Mouse (Mus musculus): ENCODE results near the gene Lama4.
A peak's percentile ranks its signal among the peaks of the same experiment; 100 is the strongest.

Gene Lama4

DNA sequence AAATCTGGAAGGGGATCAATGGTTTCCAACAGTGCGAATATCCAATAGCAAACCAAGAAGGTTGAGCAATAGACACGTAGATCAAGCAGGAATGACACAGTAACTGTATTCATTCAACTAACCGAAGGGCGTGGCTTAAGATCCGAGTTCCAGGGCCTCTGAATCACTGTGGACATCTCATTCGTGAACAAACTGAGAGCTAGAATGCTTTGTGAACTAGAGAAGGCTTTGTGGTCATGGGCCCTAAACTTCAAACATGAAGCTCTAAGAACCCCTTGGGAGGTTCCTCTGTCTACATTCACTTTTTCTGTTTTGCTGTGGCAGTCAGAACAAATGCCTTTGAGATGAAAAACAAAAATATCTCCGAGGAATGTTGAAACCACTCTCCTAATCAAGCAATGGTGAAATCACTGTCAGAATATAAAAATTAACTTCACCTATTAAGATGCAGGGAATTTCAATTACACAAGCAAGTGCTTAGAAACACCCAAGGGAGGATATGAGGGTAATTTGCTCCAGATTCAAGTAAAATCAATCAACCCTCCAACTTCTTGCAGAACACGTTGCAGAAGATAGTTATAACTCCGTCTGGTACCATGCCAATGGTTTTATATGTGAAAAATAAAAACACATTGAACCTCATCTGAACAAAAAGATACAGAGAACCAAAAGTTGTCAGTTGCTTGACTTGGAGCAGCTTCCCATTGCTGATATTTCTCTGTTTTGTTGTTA is 29.6 kb downstream of the Lama4 start:
- DNase-seq (ENCODE audit: low spot score), result no peak

- DNase-seq (ENCODE audit: low spot score), result no peak
Observed at GRCm38 (mm10) chr10:38995896-38996295, 30.6 kb downstream of the Lama4 start.

DNA sequence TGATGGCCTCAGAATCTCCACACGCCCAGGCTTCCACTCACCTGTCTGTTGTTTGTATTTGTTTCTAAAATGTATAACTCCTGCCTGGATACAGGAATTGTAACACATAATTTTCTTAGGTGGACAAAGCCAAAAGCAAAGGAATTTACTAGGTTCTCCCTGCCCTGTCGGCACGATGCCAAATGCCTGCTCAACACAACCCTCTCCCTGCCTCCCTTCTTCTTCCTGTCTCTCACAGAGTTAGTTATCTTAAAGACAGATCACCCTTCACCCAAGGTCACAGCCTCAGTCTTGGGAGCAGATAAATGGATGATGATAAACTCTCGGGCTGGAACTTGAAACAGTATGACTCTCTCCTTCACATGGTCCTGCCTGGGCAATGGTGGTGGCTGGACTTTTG is 35.6 kb downstream of the Lama4 start:
- DNase-seq (ENCODE audit: low spot score), result peak; percentile 35

- no peak for DNase-seq (ENCODE audit: low spot score)
Observed at GRCm38 (mm10) chr10:39002521-39002920, 37.2 kb downstream of the Lama4 start.

DNA sequence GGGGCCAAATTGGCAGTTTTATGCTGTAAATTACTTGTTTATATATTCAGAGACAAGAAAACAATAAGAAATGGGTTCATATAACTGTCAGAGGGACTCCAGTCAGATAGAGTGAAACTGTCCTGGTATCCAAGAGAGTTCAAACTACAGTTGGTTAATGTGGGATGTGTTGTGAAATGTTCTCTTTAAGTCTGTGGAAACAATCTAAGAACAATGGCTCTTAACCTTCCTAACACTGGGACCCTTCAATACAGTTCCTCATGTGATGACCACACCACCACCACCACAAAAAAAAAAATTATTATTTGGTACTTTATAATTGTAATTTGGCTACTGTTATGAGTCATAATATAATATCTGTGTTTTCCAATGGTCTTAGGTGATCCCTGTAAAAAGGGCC is 38.2 kb downstream of the Lama4 start:
- DNase-seq (ENCODE audit: low spot score), result no peak

DNA sequence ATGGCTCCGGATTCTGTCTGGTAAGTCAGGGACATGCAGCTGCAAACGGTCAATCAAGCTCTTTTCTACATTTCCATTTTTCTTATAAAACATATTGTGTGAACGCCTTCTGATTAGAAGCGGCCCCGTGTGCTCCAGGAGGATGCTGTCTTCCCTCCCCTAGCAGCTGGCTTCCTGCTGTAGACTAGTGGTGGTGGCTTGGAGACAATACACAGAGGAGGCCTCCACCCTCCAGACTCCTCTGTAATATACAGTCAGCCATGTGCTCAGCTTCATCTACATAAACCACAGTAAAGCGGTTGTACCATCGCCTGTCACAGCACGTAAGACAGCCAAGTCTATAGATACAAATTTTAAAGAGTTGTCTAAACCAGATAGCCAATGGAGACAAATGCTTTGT is 40.2 kb downstream of the Lama4 start:
- no peak for DNase-seq (ENCODE audit: low spot score)

DNA sequence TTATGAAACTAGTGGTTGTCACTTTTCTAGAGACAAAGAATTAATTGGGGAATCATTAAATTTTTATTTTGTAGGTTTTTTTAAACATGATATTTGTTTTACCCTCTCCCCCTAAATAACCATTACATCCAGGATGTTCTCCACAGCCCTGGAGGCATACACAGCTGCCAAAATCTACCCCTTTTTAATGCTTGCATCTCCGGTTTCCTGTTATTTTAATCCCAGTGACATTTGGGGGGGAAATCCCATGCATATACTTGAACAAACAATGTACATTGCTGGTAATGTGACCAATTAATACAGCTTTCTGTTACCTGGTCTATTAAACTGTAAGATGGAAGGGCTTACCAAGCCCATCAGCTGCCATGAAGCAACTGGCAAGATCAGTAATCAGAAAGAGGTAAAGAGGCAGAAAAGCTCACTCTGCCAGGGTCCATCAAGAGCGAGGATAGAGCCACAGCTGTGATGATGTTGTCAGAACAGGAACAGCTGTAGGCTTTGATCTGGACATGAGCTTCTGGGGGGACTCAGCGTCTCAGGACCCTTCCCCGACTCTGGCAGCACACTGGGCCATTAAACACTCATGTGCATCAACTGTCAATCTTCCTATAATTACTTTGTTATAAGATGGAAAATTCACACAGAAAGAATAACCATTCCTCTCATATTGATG is 41.3 kb downstream of the Lama4 start:
- no peak for DNase-seq (ENCODE audit: low spot score)

DNA sequence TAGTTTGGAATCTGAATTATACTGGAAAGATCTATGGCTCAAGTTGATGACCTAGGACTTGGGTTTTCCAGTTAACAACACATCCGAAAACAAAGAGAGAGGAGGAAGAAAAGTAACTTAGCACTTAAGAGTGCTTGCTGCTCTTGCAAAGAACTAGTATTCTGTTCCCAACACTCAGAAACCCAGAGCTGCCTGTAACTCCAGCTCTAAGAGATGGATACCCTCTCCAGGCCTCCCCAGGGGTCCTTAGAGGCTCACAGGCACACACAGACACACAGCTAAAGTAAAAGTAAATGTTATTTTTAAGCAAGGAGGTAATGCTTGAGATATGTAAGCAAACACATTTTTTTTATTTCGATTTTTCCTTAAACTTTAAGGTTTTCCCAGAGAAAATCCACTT is 49.5 kb downstream of the Lama4 start:
- DNase-seq (ENCODE audit: low spot score), result no peak

DNA sequence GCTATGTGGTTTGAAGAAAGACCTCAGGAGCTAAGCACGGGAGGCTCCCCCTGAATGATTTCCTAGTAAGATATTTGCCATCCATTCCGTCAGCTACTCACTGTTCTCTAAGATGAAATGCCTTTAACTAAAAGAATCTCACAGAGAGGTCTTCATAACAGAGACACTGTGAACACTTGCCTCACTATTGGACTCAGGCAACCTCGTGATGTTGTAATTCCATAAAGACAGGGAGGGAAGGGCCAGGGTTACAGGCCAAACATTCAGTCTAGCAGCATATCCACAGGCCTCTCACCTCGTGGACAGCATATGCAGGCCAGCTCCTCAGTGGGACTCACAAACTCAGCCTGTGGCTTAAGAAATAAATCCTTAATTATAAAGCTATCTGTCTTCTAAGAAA is 52.7 kb downstream of the Lama4 start:
- DNase-seq (ENCODE audit: low spot score), result peak; percentile 13

DNA sequence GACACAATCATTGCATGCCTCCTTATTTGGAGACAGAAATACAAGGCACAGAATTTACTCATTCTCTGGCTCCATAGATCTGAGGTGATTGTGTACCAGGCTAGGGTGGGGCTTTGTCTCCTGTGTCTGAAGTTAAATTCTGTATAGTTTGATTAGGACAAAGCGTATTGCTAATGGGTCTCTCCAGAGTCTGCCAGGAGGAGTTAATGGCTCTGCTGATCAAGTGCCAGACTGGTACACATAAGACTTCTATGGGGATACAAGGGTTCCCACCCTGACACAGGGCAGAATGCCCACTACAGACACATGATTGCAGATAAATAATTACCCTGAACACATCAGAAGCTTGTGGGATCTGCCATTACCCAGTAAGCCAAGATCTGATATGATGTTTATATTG is 53.3 kb downstream of the Lama4 start:
- no peak for DNase-seq (ENCODE audit: low spot score)

GRCm38 (mm10) chr10:39023618-39024256 is 58.4 kb downstream of the Lama4 start:
- no peak for DNase-seq (ENCODE audit: low spot score)

GRCm38 (mm10) chr10:39026529-39026928 is 61.2 kb downstream of the Lama4 start:
- DNase-seq (ENCODE audit: low spot score), result no peak

DNA sequence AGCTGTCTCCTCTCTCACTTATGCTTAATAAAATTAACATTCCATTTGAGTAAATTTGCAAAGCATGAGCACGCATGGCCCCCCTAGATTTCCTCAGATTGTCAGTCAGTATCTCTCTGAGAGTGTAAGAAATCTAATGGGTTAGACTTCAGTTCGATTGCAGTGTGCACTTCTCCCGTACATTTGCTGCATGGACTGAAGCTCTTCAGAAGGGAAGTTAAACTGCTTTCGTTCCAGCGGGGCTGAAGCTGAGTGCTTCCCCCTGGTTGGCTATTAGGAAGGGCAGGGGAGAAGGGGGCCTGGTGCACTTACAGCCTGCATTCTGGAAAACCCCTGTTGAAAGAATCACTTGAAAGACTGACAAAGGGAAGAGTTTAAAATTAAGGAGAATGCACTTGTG is 61.7 kb downstream of the Lama4 start:
- DNase-seq (ENCODE audit: low spot score), result no peak

- DNase-seq (ENCODE audit: low spot score), result no peak
Observed at GRCm38 (mm10) chr10:39028403-39028802, 63.1 kb downstream of the Lama4 start.

GRCm38 (mm10) chr10:39029297-39030147 is 64.2 kb downstream of the Lama4 start:
- DNase-seq (ENCODE audit: low spot score), result no peak

DNA sequence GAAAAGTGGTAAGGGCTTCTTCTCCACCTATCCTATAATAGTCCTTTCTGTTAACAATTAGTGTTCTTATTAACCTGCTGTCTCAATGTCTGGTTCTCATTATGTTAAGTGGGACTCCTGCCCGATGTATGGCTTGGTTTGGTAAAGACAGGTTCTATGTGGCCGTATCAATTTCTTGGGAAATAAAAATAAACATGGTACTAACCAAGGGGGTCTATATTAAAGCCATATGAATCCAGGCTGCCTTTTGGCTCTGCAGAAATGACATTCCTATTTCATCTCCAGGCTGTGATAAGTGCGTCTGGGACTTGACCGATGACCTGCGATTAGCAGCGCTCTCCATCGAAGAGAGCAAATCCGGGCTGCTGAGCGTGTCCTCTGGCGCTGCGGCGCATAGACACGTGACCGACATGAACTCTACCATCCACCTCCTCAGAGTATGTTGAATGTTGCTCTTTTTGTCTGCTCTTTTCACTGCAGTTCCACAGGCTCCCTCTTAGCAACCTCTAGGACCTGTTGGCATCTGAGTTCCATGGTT is 64.9 kb downstream of the Lama4 start:
- DNase-seq (ENCODE audit: low spot score), result no peak

- no peak for DNase-seq (ENCODE audit: low spot score)
Observed at GRCm38 (mm10) chr10:39039564-39039963, 74.2 kb downstream of the Lama4 start.

DNA sequence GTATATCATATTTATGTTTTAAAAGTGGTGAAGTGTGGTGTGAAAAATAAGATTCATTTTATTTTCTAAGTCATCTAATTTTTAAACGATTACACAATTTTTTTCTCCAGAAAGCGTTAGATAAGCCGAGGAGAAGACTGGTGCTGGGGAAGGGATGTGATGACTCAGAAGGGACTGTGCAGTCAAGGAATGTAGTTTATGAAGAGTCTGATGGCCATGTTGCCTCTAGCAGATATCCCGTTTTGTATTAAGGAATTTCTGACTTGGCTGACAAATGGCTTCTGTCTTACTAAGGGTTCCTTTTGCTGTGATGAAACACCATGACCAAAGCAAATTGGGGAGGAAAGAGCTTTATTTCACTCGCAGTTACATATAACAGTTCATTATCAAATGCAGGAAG is 74.7 kb downstream of the Lama4 start:
- DNase-seq (ENCODE audit: low spot score), result no peak

DNA sequence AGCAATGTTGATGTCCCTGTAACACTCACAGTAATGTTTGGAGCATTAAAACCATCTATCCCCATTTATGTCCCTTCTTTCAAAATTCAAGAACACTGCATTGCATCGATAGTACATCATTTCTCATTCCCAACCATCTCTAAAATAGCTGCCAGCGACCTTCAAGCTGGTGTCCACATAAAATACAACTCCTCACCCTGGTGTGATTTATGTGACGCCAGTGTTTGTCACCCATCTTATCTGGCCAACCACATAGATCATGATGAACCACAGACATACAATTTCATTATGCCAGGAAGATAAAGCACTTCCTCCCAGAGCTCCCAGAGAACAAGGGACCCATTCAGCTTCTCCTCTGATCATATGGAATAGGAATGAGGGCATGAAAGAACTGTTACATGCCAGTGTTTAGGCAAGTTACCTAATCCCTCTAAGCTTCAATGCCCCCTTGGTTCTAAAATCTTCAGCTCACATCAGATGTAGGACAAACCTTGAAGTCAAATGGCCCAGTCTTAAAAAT is 79.2 kb downstream of the Lama4 start:
- DNase-seq (ENCODE audit: low spot score), result no peak

DNA sequence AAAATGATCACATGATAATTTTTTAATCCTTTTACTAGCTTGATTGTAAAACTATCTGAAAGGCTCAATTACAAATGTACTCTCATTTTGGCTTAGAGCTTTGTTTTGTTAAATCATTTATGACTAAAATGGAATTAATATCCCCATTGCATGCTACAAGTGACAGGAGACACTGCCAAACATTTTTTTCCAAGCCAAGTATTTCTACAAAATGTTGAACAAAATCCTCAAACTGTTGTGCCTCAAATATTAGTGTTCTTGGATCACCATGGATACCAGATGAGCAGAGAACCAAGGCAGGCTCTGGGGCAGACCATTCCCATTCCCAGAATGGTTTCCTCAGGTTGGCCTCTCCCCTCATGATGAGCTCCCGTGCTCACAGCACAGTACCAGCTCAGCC is 79.8 kb downstream of the Lama4 start:
- DNase-seq (ENCODE audit: low spot score), result no peak

DNA sequence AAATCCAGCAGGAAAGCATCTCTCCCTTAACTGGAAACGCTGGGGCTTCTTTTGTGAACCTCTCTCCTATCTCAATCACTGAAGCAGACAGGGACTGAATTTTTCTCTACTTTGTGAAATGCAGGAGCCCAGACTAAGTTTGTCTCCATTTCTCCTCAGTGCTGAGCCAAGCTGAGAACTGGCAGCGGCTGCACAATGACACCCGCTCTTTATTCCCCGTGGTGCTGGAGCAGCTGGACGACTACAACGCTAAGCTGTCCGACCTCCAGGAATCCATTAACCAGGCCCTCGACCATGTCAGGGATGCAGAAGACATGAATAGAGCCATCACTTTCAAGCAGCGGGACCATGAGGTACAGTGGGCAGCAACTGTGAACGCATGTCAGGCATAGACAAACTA is 82.5 kb downstream of the Lama4 start:
- DNase-seq (ENCODE audit: low spot score), result no peak

Data from urinary bladder, postnatal 14 days (tissue).